Mouse (Mus musculus): Measurements from ENCODE around the gene Trir.

Gene Trir

DNA sequence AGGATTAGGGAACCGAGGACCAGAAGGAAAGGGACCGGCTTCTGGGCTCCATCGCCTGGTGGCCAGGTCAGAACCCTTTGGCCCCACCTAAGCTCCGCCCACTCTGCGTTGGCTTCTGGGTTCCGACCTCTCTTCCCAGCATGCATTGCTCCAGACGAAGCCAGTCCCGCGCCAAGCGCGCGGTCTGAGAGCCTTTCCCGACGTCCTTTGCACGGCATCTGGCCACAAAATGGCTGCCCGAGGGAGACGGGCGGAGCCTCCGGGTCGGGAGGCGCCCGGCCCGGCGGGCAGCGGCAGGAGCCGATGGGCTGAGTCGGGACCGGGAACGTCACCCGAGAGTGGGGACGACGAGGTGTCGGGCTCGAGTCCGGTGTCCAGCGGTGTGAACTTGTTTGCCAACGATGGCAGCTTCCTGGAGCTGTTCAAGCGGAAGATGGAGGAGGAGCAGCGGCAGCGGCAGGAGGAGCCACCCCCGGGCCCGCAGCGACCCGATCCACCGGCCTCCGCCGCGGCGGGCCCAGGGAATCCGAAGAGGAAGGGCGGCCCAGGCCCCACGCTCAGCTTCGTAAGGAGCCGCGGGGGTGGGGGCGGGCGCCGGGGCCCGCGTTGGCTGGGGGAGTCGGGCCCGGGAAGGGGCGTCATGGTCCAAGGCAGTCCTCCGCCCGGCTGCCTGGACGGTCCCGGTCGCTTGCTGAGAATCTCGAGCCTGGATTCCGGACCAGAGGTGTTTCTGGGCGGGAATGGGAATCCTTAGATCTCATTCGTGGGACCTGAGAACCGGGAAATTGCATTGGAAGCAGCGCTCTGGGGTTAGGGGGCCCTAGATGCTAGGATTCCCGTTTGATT is at the start of gene Trir:
Gene Trir (plus strand): TSS at position 154 of the 846 bp plus-strand sequence.
- peak; percentile 93 for DNase-seq (ENCODE audit: low read depth, low spot score)

DNA sequence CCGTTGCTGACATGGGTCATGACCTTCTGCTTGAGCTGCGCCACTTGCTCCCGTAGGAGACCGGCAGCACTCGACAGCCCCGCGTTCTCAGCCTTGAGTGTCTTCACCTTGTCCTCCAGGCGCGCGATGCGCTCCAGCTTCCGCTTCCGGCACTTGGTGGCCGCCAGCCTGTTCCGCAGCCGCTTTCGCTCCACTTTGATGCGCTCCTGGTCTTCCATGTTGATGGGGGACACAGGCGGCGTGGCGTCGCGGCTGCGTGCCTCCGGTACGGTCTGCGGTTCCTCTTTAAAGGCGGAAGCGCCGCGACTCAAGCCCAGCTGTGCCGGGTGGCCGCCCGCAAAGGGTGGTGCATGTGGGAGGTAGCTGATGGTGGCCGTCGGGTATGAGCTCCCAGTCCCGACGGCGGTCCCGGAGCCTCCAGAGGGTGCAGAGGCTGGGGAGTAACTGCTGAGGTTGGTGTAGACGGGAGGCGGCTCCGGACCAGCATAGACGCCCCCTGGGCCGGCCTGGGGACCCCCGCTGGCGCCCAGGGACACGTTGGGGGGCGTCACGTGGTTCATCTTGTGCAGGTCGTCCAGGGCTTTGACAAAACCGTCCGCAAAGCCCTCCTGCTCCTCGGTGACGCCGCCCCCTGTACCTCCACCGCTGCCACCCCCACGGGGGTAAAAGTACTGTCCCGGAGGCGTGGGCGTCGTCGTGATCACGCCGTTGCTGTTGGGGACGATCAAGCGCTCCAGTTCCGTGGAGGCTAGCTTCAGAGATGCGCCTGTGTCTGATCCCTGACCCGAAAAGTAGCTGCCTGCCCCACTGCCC is 49.0 kb upstream of the Trir start:
- no peak for DNase-seq (ENCODE audit: low read depth, low spot score)

DNA sequence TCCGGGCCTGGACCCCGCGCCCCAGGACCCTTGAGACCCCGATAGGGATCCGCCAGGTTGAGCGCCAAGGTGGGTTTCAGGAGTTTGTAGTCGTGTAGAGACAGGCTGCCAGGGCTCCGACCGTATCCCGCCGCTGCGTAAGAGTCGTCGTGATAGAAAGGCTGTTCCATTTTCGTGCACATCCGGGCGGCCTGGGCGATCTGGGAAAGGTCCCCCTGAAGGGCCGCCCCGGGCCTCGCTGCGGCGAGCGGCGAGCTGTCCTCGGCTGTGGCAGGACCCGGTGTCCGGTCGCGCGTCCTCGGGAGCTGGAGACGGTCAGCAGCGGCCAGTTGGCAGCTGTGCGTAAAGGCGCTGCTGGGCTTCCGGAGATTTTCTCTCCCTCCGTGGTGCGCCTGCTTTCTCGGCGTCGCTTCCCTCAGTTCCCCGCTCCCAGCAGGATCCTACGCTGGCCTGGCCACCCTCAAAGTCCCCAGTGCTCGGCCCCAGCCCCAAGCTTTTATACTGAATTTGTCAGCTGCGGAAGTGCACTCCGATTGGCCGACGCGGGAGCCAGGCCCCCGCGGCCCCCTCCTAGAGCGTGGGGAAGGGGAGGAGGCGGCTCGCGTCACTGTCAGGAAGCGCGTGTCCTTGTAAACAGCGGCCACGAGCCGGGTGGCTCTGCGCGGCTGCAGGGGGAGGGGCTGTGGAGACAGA is 48.2 kb upstream of the Trir start, which contains the start of gene Junb:
Gene Junb (minus strand): TSS at position 471 of the 693 bp plus-strand sequence.
- peak; percentile 94 for DNase-seq (ENCODE audit: low read depth, low spot score)

DNA sequence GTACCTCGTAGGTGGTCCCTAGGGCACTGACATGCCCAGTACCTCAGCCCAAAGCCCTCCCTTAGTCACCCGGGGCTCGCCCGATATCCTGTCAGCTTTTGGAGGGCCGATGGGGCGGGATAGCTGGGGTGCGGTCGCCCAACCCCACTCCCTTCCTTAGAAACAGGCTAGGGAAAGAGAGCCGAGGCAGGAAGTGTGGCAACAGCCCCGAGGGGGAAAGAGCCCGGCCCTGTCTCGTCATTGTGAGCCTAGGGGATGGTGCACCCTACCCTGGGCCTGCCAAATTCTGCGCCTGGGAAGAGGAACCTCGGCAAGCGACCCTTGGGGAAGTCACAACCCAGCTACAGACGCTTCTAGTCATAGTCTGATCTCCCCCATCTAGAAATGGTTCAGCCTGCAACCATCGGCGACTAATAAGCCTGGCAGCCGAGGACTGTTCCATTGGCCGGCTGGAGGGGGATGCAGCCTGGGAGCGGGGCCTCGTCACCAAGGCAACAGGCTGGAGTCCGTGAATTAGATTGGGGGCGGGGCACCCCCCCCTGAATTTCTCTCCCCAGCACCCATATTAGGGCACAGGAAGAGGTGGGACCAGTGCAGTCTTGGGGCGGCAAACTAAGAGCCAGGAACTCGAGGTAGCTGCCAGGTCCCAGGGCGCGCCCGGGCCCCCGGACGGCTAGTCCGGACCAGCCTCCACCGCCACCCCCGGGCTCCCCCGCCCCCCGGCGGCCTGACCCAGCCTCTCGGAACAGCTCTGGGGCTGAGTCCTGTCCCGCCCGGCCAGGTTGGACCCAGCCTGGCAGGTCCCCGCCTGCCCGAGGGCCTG is 46.8 kb upstream of the Trir start:
- DNase-seq (ENCODE audit: low read depth, low spot score) = peak; percentile 97

DNA sequence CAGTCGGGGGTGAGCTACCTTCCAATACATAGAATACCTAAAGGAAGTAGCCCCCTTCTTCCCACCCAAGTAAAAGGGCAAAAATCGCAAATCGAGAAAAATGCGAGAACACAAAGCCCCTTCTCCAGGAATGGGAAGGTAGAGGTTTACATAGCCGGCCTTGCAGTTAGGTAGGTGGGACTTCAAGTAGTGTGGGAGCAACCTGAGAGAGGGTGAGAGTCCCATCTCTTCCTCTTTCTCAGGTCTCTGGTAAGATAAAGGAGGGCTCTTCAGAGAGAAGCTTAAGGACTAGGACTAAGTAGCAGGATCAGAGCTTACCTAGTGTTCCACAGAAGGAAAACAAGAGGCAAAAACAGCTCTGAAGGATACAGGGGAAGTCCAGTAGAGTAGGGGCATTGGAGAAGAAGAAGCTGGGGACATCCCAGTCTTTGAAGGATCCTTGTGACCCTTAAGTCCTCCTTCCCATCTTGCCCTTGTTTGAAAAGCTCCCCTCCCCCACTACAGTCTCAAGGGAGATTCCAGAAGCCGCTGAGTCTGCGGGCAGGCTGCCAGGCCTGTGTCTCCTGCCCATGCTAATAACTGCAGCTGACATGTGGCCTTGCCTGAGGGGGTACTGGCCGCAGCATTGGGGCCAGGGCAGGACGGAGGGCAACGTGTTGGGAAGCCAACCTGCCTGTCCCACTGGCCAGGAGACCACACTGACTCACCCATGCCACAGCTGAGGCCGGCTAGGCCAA is 45.8 kb upstream of the Trir start:
- DNase-seq (ENCODE audit: low read depth, low spot score) = no peak

DNA sequence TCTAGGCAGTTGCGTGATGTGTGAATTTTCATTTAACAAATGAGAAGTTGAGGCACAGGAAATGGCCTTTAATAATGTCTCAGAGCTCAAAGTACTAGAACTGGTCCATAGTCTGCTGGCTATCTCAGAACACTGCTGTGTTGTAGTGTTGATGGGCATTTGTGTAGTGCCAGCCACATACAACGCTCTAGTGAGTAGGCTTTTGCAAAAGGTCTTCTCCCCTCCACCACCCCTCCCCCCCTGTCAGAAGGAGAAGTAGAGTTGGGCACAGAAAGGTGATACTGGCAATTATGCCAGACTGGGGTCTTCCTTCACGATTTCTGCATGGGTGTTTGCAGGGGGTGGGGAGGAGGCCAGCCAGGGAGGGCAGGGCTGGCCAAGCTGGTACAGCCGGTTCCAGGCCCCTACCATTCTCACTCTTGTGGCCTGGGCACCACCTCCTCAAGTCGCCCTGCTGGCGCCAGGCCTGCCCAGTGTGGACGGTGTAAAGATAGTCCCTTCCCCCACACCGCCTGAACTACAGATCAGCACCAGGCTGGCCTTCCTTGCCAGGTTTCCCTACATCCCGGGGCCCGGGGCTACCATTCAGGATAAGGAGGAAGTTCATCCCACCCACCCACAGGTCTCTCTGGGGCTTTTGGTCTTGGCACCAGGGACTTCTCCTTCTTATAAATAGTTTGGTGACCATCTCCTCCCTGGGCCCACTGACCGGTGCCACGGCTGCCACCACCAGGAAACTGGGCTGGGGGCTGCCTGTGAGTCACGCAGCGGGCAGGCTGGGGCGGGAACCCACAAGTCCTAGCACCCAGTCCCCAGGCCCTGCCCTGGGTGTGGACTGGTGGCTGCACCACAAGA is 44.8 kb upstream of the Trir start:
- no peak for DNase-seq (ENCODE audit: low read depth, low spot score)

DNA sequence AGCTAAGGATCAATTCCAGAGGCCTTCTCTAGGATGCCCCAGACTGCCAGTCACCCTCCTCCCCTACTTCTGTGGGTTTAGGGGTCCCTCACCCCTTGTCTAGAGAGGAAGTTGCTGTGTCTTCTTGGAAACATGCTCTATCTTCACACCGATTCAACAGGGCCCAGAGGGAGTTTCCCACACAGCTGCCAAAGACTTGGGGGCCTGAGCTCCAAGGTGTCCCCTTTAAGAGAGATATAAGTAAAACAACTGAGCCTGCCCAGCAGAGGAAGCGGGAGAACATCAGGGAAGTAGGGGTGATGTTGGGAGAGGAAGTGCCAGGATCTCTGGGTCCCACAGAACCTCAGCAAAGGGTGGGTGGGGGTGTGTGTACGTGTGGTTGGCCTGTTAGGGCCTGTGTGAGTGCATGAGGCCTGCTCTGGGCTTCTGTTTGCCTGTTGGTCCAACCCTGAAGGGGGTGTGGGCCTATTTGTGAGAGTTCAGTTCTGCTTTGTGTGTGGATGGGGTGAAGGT is 44.1 kb upstream of the Trir start:
- DNase-seq (ENCODE audit: low read depth, low spot score) = no peak

DNA sequence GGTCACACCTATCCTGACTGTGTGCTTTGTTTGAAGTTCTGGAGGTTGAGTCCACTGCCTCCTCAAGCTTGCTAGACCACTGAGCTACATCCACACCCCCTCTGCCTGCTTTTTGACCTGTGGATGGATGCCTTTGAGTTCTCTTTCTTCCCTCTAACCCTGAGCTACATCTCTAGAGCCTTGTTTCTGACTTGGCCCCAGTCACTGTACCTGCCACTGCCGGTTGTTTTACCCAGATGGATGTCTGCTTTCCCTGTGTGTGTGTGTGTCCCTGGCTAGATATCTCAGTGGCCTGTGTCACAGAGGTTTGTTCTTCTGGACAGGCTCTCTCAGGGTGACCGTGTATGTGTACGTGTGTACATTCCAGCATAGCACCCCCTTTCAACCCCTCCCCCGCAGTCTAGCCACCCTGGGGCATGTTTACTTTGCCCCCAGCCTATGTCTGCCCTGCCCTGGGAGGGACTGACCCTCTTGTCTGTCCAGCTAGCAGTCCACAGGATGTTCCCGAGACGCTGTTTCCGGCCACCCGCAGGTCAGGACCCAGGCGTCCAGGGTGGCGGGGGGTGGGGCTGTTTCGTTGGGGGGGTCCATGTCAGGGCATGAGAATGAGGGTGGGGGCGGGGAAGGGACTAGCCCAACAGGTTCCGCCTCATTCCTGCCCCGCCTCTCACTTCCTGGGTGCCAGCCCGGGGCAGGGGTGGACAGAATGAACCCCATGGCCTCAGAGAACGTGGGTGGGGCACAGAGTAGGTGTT is 42.2 kb upstream of the Trir start:
- DNase-seq (ENCODE audit: low read depth, low spot score) = no peak

DNA sequence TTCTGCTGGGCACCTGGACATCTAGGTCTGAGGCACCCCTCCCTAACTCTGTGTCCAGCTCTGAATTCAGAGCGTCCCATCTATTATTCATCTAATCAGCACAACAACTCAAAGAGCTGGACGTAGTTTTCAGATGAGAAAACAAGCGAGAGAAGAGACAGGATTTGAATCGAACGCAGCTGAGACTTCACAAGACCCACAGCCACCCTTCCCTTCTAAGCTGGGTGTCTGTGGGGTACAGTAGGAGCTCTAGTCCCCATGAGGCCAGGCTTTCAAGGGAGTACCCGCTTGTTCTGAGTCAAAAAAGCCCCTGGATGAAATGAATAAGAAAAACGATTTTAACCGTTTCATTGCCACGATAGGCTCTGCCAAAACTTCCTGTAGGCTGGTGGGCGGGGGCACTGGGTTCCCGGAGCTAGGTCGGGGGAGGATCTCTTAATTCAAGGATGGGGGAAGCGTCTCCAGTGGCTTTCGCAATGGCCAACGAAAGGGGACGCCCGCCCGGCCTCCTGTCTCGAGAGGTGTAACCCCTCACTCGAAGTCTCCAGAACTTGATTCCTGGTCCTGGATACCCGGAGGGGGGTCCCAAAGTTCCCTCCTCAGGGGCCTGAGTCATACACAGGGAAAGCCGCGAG is 41.5 kb upstream of the Trir start:
- no peak for DNase-seq (ENCODE audit: low read depth, low spot score)

DNA sequence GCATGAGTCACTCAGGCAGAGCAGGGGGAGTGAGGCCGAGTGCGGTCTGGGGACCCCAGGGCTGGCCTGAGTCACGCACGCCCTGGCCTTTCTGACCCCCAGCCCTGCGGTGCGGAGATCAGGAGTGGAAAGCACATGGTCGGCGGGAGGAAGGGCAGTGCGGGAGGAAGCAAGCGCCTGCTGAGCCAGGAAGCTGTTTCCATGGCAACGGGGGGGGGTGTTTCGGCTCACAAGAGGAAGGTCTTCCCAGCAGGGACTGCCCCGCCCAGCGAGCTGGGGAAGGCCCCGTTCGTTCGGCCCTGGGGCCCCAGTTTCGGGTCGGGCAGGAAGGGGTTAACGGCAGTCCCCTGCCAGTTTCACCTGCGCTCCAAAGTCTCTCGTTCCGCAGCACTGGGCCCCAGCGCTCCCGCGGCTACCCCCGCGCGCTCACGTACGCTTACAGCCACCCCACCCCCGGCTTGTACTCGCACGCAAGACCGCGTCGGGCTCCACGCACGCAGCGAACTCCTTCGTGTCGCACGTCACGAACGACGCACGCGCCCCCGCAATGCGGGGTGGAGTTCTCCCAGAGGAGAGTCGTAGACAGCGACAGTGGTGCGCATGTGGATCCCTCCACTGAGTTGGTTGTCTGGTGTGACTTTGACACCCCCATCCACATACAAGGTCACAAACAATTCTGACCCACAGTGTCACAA is 40.8 kb upstream of the Trir start:
- DNase-seq (ENCODE audit: low read depth, low spot score) = peak; percentile 97

DNA sequence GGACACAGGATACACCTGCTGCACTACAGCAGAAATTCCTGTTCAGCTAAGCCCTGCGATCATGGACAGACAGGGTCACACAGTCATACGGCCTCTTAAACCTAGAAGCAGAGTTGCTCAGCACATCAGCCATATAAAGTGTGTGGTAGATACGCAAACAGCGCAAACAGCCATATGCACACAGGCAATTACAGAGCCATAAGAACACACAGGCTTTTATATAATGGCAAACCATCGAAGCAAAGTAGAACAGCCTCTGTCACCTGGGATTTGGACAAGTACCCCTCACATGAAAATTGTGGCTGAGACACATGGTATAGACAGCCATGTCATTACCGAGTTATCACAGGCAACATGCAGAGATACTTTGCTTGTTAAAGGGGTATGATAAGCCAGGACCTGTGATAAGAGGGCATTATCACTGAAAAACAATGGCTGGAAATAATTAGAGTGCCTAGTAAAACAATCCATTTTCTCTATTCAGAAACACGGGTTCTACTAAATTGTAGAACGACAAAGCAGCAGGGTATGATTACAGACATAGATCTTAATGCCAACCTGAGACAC is 40.2 kb upstream of the Trir start:
- DNase-seq (ENCODE audit: low read depth, low spot score) = no peak

DNA sequence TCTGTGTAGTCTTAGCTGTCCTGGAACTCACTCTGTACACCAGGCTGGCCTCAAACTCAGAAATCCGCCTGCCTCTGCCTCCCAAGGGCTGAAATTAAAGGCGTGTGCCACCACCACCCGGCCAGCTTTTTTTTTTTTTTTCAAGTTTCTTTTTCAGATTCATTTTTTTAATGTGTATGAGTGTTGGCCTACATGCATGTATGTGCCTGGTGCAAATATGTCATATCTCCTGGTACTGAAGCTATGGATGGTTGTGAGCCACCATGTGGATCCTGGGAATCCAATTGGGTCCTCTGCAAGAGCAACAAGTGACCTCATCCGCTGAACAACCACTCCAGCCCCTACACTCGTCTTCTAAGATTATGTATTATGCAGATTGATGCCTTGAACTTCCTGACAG is 39.2 kb upstream of the Trir start:
- DNase-seq (ENCODE audit: low read depth, low spot score) = no peak

DNA sequence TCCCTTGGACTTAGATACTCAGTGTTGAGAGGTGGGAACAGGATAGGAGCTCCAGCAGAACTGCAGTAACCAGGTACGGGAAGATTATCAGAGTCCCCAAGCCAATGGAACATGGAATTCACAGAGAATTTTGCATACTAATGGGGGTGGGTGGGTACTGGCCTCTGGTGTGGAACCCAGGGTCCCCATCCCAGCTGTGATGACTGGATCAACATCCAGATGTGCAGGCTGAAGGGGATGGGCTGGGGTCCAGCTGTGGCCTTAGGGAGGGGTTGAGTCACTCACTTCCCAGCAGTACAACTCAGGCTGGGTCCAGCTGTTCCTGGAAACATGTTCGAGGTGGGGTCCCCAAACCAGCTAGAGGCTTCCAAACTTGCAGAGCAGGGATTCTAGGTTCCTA is 38.7 kb upstream of the Trir start:
- no peak for DNase-seq (ENCODE audit: low read depth, low spot score)

DNA sequence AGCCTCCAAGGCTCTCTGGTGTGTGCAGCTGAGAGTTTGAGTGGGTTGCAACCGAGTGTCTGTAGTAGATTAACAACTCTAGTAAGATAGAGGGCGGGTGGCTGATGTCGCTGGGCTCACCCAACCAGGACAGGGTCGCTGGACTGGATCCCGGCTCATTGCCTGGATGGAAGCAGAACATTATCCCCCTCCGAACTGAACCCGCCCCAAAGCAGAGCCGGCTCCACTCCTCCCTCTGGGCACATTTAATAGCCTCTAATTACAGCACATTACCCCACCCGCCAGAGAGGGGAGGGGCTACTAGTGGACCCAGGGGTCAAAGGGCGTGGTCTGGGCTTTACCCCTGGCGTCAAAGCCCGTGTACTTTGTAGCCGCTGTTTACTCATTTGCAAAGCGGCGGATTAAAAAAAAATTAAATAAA is 37.3 kb upstream of the Trir start:
- DNase-seq (ENCODE audit: low read depth, low spot score) = no peak

DNA sequence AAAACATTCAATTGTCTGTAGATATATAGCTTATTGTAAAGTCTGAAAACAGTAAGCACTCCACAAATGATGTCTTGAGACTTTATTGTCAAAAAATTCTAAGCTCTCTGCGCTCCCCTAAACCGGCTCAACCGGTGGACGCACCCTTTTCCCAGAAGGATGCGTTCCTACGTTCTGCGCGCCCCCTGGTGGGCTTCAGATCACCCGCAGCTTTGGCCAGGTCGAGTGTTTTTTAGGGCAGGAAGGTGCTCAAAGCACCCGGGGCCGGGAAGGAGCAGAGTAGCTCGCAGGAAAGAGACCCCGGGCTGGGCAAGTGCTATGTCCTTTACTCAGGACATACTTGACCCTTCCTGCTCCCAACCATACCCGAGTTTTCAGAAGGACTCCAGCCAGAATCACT is 36.8 kb upstream of the Trir start:
- DNase-seq (ENCODE audit: low read depth, low spot score) = no peak

DNA sequence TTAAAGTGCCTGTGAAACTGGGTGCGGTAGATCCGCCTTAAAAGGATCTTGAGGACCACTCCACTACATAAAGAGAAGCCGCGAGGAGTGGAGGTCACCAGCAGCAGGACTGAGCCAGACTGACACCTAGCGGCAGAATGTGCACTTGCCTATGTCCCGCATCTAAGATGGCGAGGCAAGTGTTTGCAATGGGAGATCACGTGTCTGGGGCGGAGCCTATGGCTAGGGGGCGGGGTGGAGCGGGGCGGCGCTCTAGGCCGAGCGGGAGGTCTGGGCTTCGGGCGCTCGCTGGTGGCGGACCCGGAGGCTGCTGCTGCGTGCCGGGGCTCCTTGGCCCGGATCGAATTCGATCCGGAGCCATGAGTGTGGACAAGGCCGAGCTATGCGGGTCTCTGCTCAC is 36.3 kb upstream of the Trir start, which contains the start of gene Hook2:
Gene Hook2 (plus strand): TSS at position 255 of the 400 bp plus-strand sequence.
- peak; percentile 97 for DNase-seq (ENCODE audit: low read depth, low spot score)

DNA sequence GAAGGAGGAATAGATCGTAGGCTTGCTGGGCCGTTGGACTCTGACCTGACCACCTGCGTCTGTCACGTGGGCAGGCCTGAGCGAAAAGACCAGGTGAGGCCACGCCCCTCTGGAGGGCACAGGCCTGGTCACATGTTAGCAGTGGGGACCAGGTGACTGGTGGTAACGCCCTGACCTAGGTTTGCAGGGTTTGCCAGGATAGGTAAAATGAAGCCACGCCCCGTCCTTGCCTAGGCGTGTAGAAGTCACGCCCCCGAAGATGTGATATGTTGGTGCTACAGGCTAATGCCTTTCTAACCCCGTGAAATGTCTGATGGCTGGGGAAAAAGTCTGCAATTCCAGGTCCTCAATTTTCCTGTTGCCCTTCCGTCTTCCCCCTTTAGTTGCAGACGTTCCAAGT is 35.8 kb upstream of the Trir start:
- DNase-seq (ENCODE audit: low read depth, low spot score) = no peak

Measured in telencephalon, adult 2 months (tissue).